Mouse (Mus musculus) forebrain, embryonic 10.5 days (tissue): ENCODE measurements at regions not wholly inside any gene's neighbourhood (a gene's known extent, or its start where the extent isn't known, plus 50 kb on each side); places are given as distances from the start of the nearest gene placed in this dataset.
A peak's percentile ranks its signal among the peaks of the same experiment; 100 is the strongest.

Experiments
- DNase-seq: peaks from one replicate; pipeline ENCODE4 v3.0.0-alpha.2; 2017; ENCODE audit warnings: low spot score; ENCODE audit errors: extremely low spot score
- H3K27ac ChIP-seq: fragments of 300-500 bp; sonication (generic); 2 replicates; pipeline ENCODE4 v1.5.1; 2016; ENCODE audit warnings: mild to moderate bottlenecking
- H3K27me3 ChIP-seq: fragments of 300-500 bp; sonication (generic); 2 replicates; pipeline ENCODE4 v1.6.1; 2016; ENCODE audit warnings: mild to moderate bottlenecking; ENCODE audit not compliant: poor library complexity, severe bottlenecking
- H3K36me3 ChIP-seq: fragments of 300-500 bp; sonication (generic); replicated peaks from 2 replicates; pipeline ENCODE4 v1.6.1; 2016; ENCODE audit warnings: mild to moderate bottlenecking, moderate library complexity
- H3K4me1 ChIP-seq: fragments of 300-500 bp; sonication (generic); 2 replicates; pipeline ENCODE4 v1.6.1; 2016
- H3K4me3 ChIP-seq: fragments of 300-500 bp; sonication (generic); 2 replicates; pipeline ENCODE4 v1.5.1; 2016; ENCODE audit warnings: mild to moderate bottlenecking, moderate library complexity
- H3K9me3 ChIP-seq: fragments of 300-500 bp; sonication (generic); 2 replicates; pipeline ENCODE4 v1.6.1; 2016; ENCODE audit warnings: mild to moderate bottlenecking, moderate library complexity
- WGBS: fragments of 180-500 bp; shearing (Covaris S2); methylation state at CpG from one replicate; pipeline ENCODE4 v1.1.7; 2016; 5-methylcytosine and 5-hydroxymethylcytosine counted together

DNA sequence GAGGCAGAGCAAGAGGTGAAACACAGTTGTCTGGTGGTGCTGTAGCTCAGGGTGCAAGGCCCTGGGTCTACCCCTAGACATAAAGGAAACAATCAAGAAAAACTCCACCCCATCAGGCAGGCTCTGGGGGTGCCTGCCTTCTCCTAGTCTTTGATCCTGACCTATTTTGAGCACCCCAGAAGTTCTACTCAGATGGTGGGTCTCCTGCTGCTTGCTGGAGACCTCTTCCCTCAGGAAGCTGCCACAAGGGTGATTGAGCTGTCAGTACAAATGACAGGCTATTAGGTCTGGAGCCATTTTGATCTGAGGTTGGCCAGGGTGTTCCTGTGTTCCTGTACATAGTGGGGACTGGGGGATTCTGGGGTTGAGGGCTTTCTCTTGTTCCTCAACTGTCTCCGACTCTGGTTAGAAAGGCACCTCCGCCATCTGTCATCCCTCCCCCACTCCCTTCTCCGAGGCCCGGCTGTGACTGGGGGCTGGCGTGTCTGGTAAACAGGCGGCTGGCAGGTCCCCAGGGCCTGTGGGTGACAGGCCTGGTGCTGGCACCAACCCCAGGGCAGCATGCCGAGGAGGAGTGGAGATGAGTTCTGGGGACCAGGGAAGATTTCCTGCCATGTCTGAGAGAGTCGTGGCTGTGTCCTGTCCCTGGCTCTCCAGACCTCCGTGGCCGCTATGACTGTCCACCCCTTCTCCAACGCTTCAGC lies 97.2 kb downstream of the Cstad start:
- Histone ChIP-seq H3K27ac (peak overlapping the region; percentile 100), H3K4me3 (peak overlapping the region; percentile 57), H3K4me1 (peaks cover 89% of the 10 kb centered on the region), H3K9me3 (no peaks in the 10 kb centered on the region), H3K36me3 (no peaks in the 10 kb centered on the region), H3K27me3 (peaks cover 8% of the 10 kb centered on the region; the same call in 1 of the 2 replicates)
- WGBS = 18% methylated on average over 11 of the region's 11 CpGs
- no peak for DNase-seq

DNA sequence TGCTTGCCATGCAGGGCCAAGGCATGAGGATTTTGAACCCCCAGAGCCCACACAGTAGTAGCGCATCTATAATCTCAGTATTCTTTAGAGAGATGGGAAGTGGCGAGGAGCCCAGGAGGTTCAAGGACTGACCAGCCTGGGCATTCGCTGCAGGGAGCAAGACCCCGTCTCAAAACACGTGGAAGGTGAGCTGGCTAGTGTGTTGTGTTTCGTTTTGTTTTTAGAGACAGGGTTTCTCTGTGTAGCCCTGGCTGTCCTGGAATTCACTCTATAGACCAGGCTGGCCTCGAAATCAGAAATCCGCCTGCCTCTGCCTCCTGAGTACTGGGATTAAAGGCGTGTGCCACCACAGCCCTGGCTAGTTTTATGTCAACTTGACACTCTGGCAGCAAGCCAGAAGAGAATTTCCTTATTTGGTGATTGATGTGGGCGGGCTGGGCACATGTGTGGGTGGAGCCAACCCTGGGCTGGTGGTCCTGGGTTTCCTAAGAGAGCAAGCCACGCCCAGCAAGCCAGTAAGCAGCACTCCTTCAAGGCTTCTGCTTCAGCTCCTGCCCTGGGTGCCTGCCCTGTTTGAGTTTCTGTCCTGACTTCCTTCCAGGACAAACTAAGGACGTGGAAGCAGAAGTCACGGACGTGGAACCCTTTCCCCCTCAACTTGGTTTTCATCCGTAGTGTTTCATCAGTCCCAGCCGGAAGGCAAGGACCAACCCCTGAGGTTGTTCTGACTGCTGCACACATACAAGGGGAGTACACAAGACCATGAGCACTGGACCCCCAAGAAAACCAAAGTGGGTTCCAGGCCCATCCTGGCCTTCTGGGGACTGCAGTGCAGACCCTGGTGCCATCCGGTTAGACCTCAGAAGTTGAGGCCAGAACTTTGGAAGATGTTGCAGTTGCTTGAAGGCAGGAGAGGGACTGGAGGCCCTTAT lies 96.4 kb downstream of the Cstad start:
- no peak for DNase-seq
- no peaks in the 10 kb centered on the region for H3K9me3 ChIP-seq
- peaks cover 94% of the 10 kb centered on the region for H3K4me1 ChIP-seq
- peaks cover 16% of the 10 kb centered on the region for H3K27me3 ChIP-seq
- WGBS = 89% methylated on average over 17 of the region's 17 CpGs
- peak overlapping the region; percentile 100 for H3K27ac ChIP-seq
- no peak overlapping the region for H3K4me3 ChIP-seq
- H3K36me3 ChIP-seq = no peaks in the 10 kb centered on the region

DNA sequence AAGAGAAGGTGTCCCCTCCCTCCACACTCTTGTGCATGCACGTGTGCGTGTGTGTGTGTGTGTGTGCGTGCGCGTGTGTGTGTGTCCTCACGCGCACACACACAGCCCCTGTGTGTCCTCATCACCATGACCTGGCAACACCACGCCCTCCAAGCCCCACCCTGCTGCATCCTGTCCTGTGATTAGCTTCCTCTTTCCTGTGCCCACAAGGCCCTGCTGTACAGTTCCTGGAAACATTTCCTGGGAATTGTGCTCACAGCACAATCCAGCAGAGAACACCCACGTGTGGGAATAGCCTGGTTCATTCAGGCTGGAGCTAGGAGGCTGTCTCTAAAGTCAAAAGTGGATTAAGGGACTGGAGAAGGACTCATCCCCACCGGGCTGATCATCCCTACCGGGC lies 95.5 kb downstream of the Cstad start:
- Histone ChIP-seq H3K27ac (peak overlapping the region; percentile 100), H3K9me3 (no peaks in the 10 kb centered on the region), H3K27me3 (peaks cover 18% of the 10 kb centered on the region), H3K4me3 (no peak overlapping the region), H3K4me1 (peaks cover 94% of the 10 kb centered on the region), H3K36me3 (no peaks in the 10 kb centered on the region)
- WGBS = 78% methylated on average over 11 of the region's 11 CpGs
- no peak for DNase-seq

DNA sequence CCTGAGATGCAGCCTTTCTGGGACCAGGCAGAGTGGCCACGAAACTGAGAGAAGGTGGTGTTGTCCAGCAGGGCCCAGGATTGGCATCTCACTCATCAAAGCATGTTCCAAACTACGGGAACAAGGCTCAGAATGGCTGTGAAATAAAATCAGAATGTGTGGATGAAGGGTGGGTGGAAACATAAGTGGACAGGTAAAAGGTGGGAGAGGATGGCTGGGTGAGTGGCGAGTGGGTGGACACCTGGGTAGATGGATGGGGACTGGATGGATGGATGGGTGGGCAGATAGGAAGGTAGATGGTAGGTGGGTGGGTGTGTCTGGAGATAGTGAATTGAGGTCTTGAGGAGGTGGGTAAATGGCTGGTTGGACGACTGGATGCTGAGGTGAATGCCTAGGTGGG lies 93.6 kb downstream of the Cstad start:
- Histone ChIP-seq H3K9me3 (no peaks in the 10 kb centered on the region; the same call in 1 of the 2 replicates), H3K36me3 (no peaks in the 10 kb centered on the region), H3K4me1 (peaks cover 84% of the 10 kb centered on the region), H3K27me3 (peaks cover 18% of the 10 kb centered on the region), H3K27ac (peak overlapping the region; percentile 85), H3K4me3 (no peak overlapping the region)
- WGBS = 83% methylated on average over 4 of the region's 4 CpGs
- DNase-seq = no peak

GRCm38 (mm10) chr2:30687121-30687551 lies 92.3 kb downstream of the Cstad start:
- peak overlapping the region; percentile 32 for H3K4me3 ChIP-seq
- H3K27ac ChIP-seq = peak overlapping the region; percentile 85
- peaks cover 84% of the 10 kb centered on the region for H3K4me1 ChIP-seq
- H3K27me3 ChIP-seq = peaks cover 18% of the 10 kb centered on the region
- WGBS = 1% methylated on average over 23 of the region's 23 CpGs
- DNase-seq = peak; percentile 57
- no peaks in the 10 kb centered on the region for H3K36me3 ChIP-seq
- H3K9me3 ChIP-seq = no peaks in the 10 kb centered on the region; the same call in 1 of the 2 replicates

DNA sequence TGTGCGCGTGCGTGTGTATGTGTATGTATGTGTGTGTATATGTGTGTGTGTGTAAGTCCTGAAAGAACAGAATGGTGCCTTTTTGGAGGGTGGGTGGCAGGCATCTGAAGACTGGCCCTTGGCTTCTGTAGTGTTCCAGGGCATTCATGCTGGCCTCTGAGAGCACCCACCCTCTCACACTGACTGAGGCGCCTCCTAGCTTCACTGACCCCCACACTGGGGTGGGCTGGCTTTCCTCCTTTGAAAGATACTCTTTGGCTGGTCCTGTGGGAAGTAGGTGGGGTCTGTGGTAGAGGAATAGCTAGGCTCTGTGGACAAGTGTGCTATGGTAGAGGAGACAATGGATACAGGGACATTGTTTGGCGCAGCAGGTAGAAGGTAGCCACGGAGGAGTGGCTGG lies 91.5 kb downstream of the Cstad start:
- Histone ChIP-seq H3K27ac (peak overlapping the region; percentile 85), H3K4me1 (peaks cover 84% of the 10 kb centered on the region), H3K27me3 (peaks cover 18% of the 10 kb centered on the region), H3K9me3 (no peaks in the 10 kb centered on the region; the same call in 1 of the 2 replicates), H3K4me3 (peak overlapping the region; percentile 32; the same call in 1 of the 2 replicates), H3K36me3 (no peaks in the 10 kb centered on the region)
- WGBS = 73% methylated on average over 6 of the region's 6 CpGs
- no peak for DNase-seq

GRCm38 (mm10) chr2:30685137-30685860 lies 90.5 kb downstream of the Cstad start:
- WGBS = 83% methylated on average over 10 of the region's 10 CpGs
- H3K27me3 ChIP-seq = peaks cover 18% of the 10 kb centered on the region
- peaks cover 79% of the 10 kb centered on the region for H3K4me1 ChIP-seq
- H3K4me3 ChIP-seq = no peak overlapping the region
- no peak for DNase-seq
- peaks cover 2% of the 10 kb centered on the region for H3K9me3 ChIP-seq
- H3K36me3 ChIP-seq = no peaks in the 10 kb centered on the region
- peak overlapping the region; percentile 85 for H3K27ac ChIP-seq

DNA sequence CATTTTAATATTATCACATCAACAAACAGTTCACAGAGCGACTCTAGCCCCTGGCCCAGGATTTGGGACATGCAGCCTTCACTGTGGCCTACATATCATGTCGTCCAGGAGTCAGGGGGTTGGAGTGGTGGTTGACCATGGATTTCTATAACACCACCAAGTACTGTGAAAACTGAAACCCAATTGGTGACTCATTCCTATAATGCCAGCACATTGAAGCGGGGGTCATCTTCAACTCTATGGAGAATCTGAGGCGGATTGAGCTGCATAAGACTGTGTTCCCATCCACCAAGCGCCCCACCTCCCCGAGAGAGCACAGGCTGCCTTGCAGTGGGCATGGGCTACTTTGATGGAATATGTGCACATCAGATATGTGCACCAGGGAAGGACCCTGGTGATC lies 89.6 kb downstream of the Cstad start:
- H3K4me1 ChIP-seq = peaks cover 72% of the 10 kb centered on the region
- H3K27ac ChIP-seq = peak overlapping the region; percentile 85
- 86% methylated on average over 6 of the region's 6 CpGs for WGBS

DNA sequence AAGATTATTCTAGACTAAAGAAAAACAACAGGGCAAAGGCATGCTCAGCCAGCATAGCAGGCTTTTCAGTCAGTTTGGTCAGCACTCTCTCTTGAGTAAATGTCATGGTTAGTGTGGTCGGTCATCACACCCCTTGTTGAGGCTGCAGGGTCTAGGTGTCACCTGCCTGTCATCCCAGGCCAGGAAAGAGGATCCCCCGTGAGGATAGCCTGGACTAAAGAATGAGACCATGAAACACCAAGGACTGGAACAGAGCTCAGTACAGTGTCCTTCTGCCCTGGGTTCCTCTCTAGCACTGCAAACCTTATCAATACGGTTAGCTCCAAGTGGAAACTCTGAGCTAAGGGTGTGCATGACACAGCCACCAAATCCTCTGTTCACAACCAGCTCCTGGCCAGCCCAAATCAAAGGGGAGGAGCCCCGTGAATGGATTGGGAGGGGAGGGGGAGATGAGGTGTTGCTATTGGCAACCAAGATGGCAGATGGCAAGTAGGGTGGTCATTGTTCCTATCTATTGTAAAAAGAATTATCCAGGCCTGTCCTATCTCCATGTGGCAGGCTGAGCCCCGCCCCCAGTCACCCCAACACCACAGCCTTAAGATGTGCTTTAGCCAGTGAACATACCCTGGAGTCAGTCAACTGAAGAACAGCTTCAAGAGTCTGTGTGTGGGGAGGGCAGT lies 87.4 kb downstream of the Cstad start:
- Histone ChIP-seq H3K4me3 (no peak overlapping the region), H3K4me1 (peaks cover 61% of the 10 kb centered on the region)
- peak; percentile 45 for DNase-seq

More for the DNA sequence above, 89.6 kb downstream of the Cstad start:
- H3K9me3 ChIP-seq = peaks cover 9% of the 10 kb centered on the region
- no peak overlapping the region for H3K4me3 ChIP-seq
- peaks cover 18% of the 10 kb centered on the region for H3K27me3 ChIP-seq
- H3K36me3 ChIP-seq = no peaks in the 10 kb centered on the region
- DNase-seq = no peak

GRCm38 (mm10) chr2:30681642-30682041 lies 86.8 kb downstream of the Cstad start:
- no peak for DNase-seq
- peak overlapping the region; percentile 81 for H3K27ac ChIP-seq
- no peak overlapping the region for H3K4me3 ChIP-seq
- 69% methylated on average over 2 of the region's 2 CpGs for WGBS
- H3K36me3 ChIP-seq = no peaks in the 10 kb centered on the region
- peaks cover 61% of the 10 kb centered on the region for H3K4me1 ChIP-seq
- peaks cover 26% of the 10 kb centered on the region for H3K27me3 ChIP-seq
- peaks cover 14% of the 10 kb centered on the region for H3K9me3 ChIP-seq

More for the DNA sequence above, 87.4 kb downstream of the Cstad start:
- H3K27me3 ChIP-seq = peaks cover 23% of the 10 kb centered on the region
- no peaks in the 10 kb centered on the region for H3K36me3 ChIP-seq
- WGBS = 53% methylated on average over 5 of the region's 5 CpGs
- peak overlapping the region; percentile 81 for H3K27ac ChIP-seq
- H3K9me3 ChIP-seq = peaks cover 14% of the 10 kb centered on the region

- DNase-seq = no peak
- peaks cover 50% of the 10 kb centered on the region for H3K4me1 ChIP-seq
- peak overlapping the region; percentile 45; the same call in 1 of the 2 replicates for H3K27ac ChIP-seq
- no peaks in the 10 kb centered on the region for H3K36me3 ChIP-seq
- H3K4me3 ChIP-seq = no peak overlapping the region
- peaks cover 32% of the 10 kb centered on the region for H3K27me3 ChIP-seq
- peaks cover 15% of the 10 kb centered on the region for H3K9me3 ChIP-seq
These were observed 84.2 kb downstream of the Cstad start for GRCm38 (mm10) chr2:30679041-30679440.

- WGBS = 12% methylated on average over 5 of the region's 5 CpGs
- Histone ChIP-seq H3K27ac (peak overlapping the region; percentile 83), H3K27me3 (peaks cover 32% of the 10 kb centered on the region), H3K4me1 (peaks cover 42% of the 10 kb centered on the region), H3K36me3 (no peaks in the 10 kb centered on the region), H3K4me3 (peak overlapping the region; percentile 52), H3K9me3 (peaks cover 22% of the 10 kb centered on the region)
- DNase-seq = no peak
These were observed 82.7 kb downstream of the Cstad start for GRCm38 (mm10) chr2:30677498-30677897.
